Mouse (Mus musculus) hematopoietic stem cell, adult 5-6 weeks (primary cell): Measurements from ENCODE around the gene Plcz1. TPM values are rescaled to one million over a fixed set of nuclear protein-coding genes. Genes with fewer than 3 reads are reported as not detected.

Experiments used
- ATAC-seq, 2 experiments: fragments of 125-278 bp in 1 of 2; replicated peaks in 1 of 2; 2 replicates each; pipeline ENCODE4 v1.8.0; 2016 to 2017; ENCODE audit warnings: inconsistent platforms in 2 of 2, mild to moderate bottlenecking in 2 of 2, moderate number of reproducible peaks in 2 of 2, low read depth in 1 of 2, moderate TSS enrichment in 1 of 2; ENCODE audit not compliant: low FRiP score in 2 of 2, poor library complexity in 2 of 2, severe bottlenecking in 2 of 2, insufficient read depth in 1 of 2, low TSS enrichment in 1 of 2
- total RNA-seq: library from RNA; stranded (forward); fragments of 172-1452, 232-1000 nt; gene quantifications from 2 replicates; pipeline ENCODE4 v1.2.3, GENCODE M21; 2017

Gene Plcz1
- total RNA-seq, 1 experiment from 2014 or later, result not detected

DNA sequence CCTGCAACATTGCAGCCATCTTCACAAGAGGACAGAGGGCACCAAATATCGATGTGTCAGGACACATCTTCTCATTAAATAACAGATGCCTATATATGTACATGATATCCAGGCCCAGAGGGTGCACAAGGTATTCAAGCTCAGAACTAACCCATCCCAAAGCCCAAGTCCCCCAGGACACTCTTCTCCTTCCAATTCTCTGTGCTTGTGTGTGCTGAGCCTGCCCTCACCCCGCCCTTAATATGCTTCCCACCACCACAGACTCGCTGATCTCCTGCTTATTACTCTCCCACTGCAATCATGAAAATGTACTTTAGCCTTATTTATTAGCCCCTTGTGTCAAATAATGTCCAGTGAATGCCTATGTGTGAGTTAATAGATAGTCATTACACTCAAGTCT, 76.4 kb downstream of the Plcz1 start:
- ATAC-seq, result no peak

DNA sequence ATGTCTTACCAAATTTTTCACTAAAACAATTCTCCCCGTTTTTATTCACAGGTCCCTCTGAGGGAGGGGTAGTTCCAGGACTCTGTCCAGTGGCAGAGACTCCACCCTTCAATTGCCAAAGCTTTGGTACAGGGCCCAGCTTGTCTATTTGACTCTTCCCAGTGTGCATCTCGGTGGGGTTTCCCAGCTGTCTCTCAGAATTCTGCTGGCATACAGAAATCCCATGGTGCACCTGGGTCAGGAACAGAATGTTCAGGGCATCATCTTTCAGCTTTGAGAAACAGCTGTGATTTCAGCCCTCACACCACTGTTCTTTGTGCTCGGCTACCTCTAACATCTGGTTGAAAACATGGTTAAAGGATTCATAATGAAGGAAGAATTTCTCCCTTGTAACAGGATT, 77.5 kb downstream of the Plcz1 start:
- no peak for ATAC-seq

DNA sequence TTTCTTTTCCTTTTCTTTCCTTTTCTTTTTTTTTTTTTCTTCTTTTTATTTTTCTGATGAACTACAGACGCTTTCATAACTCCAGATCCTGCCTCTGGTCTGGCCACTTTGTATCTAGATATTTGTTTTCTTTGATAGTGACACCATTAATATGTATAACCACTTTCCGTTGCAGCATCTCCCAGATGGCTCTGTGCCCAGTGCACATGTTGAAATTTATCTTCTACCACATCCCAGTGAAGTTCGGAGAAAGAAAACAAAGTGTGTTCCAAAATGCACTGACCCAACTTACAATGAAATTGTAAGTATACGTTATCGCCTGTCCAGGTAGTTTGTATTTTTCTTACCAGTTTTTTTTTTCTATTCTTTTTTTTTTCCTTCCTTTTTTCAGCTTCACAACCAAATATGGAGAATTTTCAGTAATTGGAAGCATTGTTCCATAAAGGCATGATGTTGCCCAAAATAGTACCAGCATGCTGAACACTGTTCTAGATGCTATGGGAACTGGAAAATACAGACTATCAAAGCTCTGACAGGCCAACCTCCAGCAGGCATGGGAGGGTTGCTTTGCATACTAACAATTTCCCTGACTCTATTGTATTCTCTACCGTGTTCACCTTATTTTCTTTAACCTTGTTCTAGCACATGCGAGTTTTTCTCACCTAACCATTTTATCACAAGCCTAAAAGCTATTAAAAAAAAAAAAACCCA, 83.6 kb downstream of the Plcz1 start:
- ATAC-seq, result no peak

DNA sequence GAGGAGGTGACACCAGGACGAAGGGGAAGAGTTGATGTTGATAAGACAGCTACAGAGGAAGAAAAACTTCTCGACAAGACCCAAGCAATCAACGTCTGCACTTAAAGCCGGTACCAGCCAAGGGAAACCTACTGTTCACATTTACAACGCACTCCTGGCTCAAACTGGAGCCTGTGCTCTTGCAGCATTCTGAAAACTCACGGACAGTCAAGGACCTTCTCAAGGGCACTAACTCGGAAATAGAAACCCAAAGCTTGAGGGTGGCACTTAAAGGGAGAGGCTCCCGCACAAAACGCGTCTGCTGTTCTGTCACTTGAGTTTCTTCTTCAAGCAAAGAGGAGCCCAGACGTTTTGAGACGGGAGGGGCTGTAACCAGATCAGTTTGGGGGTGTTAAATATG, 87.7 kb downstream of the Plcz1 start:
- no peak for ATAC-seq

DNA sequence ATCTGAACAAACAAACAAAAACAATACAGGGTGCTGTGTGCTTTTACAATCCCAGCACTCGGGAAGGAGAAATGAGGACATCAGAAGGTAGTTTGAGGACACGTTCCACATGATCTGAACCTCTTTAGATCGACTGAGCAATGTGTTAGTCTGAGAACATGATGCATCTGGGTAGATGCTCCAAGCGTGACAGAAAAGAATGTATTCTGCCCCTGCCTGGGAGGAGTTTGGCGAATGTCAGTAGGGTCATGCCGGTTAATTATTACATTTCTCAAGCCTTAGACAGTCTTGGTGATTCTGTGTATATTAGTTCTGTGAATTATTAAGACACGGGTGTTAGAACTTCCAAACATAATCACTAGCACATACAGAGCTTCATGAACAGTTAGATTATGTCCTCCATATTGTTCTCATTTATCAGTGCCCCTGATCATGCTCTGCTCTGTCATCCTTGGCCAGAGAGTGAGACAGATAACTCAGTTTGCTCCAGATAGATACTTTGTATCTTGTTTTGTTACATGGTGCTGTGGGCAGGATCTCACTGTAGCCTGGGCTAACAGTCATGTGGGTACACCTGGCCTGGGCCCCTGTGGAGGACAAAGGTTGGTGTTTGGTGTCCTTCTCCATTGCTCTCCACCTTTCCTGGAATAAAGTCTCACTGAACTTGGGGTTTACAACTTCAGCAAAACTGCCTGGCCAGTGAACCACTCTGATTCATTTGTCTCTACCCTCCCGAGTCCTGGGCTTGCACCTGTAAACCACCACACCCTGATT, 94.0 kb downstream of the Plcz1 start:
- no peak for ATAC-seq

Other genes with a start within 250 kb of the Plcz1 start
- gene Capza3, start 205 bp downstream of the Plcz1 start, total RNA-seq, result not detected in 2 replicates